ENCODE assay signal across 23 mouse cellular contexts in genomic region chr1:61208386-61208785, GRCm38 (mm10).
"Had no signal": no experiment of that assay in that cellular context is flagged by ENCODE, and none has a peak within 500 bp of the region (broad histone marks: within the 10 kb centered on the region; RNA-seq: fewer than 3 reads in every experiment).

No protein-coding gene starts in this region.

- H3K36me3 ChIP-seq: heart, embryonic 10.5 days; heart, embryonic 13.5 days; heart, embryonic 15.5 days; hindbrain, embryonic 13.5 days; hindbrain, embryonic 15.5 days; kidney, embryonic 15.5 days; limb, embryonic 10.5 days; limb, embryonic 12.5 days had no signal

- H3K27ac ChIP-seq: heart, embryonic 10.5 days; heart, embryonic 13.5 days; heart, embryonic 15.5 days; hindbrain, embryonic 13.5 days; hindbrain, embryonic 15.5 days; kidney, embryonic 15.5 days; kidney, postnatal 0 days; limb, embryonic 10.5 days; limb, embryonic 12.5 days had no signal

- H3K9ac ChIP-seq: forebrain, postnatal 0 days; heart, embryonic 13.5 days; heart, embryonic 15.5 days; hindbrain, embryonic 13.5 days; hindbrain, embryonic 15.5 days; kidney, embryonic 15.5 days; limb, embryonic 12.5 days had no signal

- H3K27me3 ChIP-seq: heart, embryonic 13.5 days; heart, embryonic 15.5 days; hindbrain, embryonic 13.5 days; hindbrain, embryonic 15.5 days; kidney, embryonic 15.5 days; limb, embryonic 12.5 days had no signal

- H3K4me2 ChIP-seq: heart, embryonic 13.5 days; heart, embryonic 15.5 days; hindbrain, embryonic 13.5 days; hindbrain, embryonic 15.5 days; kidney, embryonic 15.5 days; limb, embryonic 12.5 days; liver, embryonic 11.5 days had no signal

- H3K4me3 ChIP-seq: heart, embryonic 10.5 days; heart, embryonic 13.5 days; heart, embryonic 15.5 days; hindbrain, embryonic 13.5 days; hindbrain, embryonic 15.5 days; kidney, embryonic 15.5 days; limb, embryonic 10.5 days; limb, embryonic 12.5 days had no signal

- H3K9me3 ChIP-seq: heart, embryonic 10.5 days; heart, embryonic 13.5 days; heart, embryonic 15.5 days; hindbrain, embryonic 13.5 days; hindbrain, embryonic 15.5 days; kidney, embryonic 15.5 days; limb, embryonic 10.5 days; limb, embryonic 12.5 days had no signal

- ATAC-seq: forebrain, postnatal 0 days; intestine, embryonic 16.5 days had no signal

- DNase-seq: forebrain, postnatal 0 days; gastrocnemius, postnatal 14 days; gastrocnemius, postnatal 36 days; heart, adult 11 months; heart, postnatal 14 days; heart, postnatal 36 days; kidney, adult 11 months; kidney, postnatal 14 days; kidney, postnatal 36 days; layer of hippocampus, adult 9-11 months; layer of hippocampus, postnatal 36 days; liver had no signal
